Mouse (Mus musculus) bone marrow, adult 2 months (tissue): Measurements from ENCODE around the gene Thbd. TPM values are rescaled to one million over a fixed set of nuclear protein-coding genes. Genes with fewer than 3 reads are reported as not detected.

Experiments
- H3K27ac ChIP-seq: fragments of 200-500 bp; 2 replicates; pipeline ENCODE4 v1.5.1; 2012; ENCODE audit warnings: low read depth, mild to moderate bottlenecking, control low read depth, inconsistent platforms, low read length; ENCODE audit not compliant: control insufficient read depth, poor library complexity, insufficient read depth
- H3K4me1 ChIP-seq: fragments of 200-500 bp; 2 replicates; pipeline ENCODE4 v1.6.1; 2011; ENCODE audit warnings: low read length; ENCODE audit not compliant: control insufficient read depth, insufficient read depth
- H3K4me3 ChIP-seq: fragments of 200-500 bp; replicated peaks from 2 replicates; pipeline ENCODE3; 2011; ENCODE audit warnings: mild to moderate bottlenecking, low read depth, low read length, control low read depth; ENCODE audit not compliant: control insufficient read depth
- CTCF ChIP-seq: fragments of 200-500 bp; IDR thresholded peaks from 2 replicates; pipeline ENCODE4 v1.5.1; 2011; ENCODE audit warnings: low read length, control low read depth; ENCODE audit not compliant: control insufficient read depth, insufficient read depth
- POLR2A ChIP-seq: fragments of 200-500 bp; IDR thresholded peaks from 2 replicates; pipeline ENCODE4 v1.6.1; 2011; ENCODE audit warnings: low read depth, mild to moderate bottlenecking, control low read depth, low read length, borderline replicate concordance; ENCODE audit not compliant: control insufficient read depth
- WGBS: fragments of 180-500 bp; shearing (Covaris S2); methylation state at CpG from one replicate; pipeline ENCODE4 v1.1.7; 2018; 5-methylcytosine and 5-hydroxymethylcytosine counted together
- polyA plus RNA-seq: library from polyadenylated mRNA; stranded (reverse); fragments of >200 nt; gene quantifications from 2 replicates; pipeline ENCODE4 v1.2.4, GENCODE M21; 2011; ENCODE audit warnings: low replicate concordance; ENCODE audit not compliant: missing spikeins, insufficient read depth, insufficient read length

Thbd gene
- polyA plus RNA-seq, 1 experiment = 5.9 TPM

GRCm38 (mm10) chr2:148445616-148446015 lies 37.6 kb upstream of the Thbd start:
- H3K4me3 ChIP-seq = no peak overlapping the region
- 35% methylated on average over 1 of the region's 1 CpGs for WGBS

GRCm38 (mm10) chr2:148444472-148444871 lies 36.5 kb upstream of the Thbd start:
- no peak overlapping the region for H3K27ac ChIP-seq
- no peak overlapping the region for H3K4me3 ChIP-seq
- TF ChIP-seq CTCF (no peak), POLR2A (no peak)
- no peaks in the 10 kb centered on the region; the same call in 1 of the 2 replicates for H3K4me1 ChIP-seq
- 16% methylated on average over 1 of the region's 1 CpGs for WGBS

More at GRCm38 (mm10) chr2:148445616-148446015, 37.6 kb upstream of the Thbd start:
- H3K4me1 ChIP-seq = no peaks in the 10 kb centered on the region; the same call in 1 of the 2 replicates
- H3K27ac ChIP-seq = no peak overlapping the region
- TF ChIP-seq CTCF (no peak), POLR2A (no peak)

GRCm38 (mm10) chr2:148443249-148443958 lies 35.4 kb upstream of the Thbd start, which contains the start of gene Cd93:
Cd93 (minus strand) TSS chr2:148443563.
- TF ChIP-seq POLR2A (peak; percentile 63; the same call in 1 of the 2 replicates), CTCF (no peak)
- Histone ChIP-seq H3K4me3 (peak within 1 kb of the TSS; percentile 59), H3K27ac (peak within 1 kb of the TSS; percentile 74), H3K4me1 (no peaks in the 10 kb centered on the region; the same call in 1 of the 2 replicates)
- WGBS = 2% methylated on average over 13 of the region's 13 CpGs

GRCm38 (mm10) chr2:148442710-148443109 lies 34.7 kb upstream of the Thbd start:
- Histone ChIP-seq H3K27ac (peak overlapping the region; percentile 74), H3K4me1 (no peaks in the 10 kb centered on the region; the same call in 1 of the 2 replicates), H3K4me3 (peak overlapping the region; percentile 59)
- TF ChIP-seq POLR2A (no peak), CTCF (no peak)
- WGBS = 6% methylated on average over 4 of the region's 4 CpGs

- WGBS = 8% methylated on average over 4 of the region's 4 CpGs
- Histone ChIP-seq H3K27ac (peak overlapping the region; percentile 74), H3K4me3 (peak overlapping the region; percentile 59), H3K4me1 (no peaks in the 10 kb centered on the region; the same call in 1 of the 2 replicates)
- no peak for TF ChIP-seq CTCF
- TF ChIP-seq POLR2A = no peak
Observed at GRCm38 (mm10) chr2:148442172-148442571, 34.2 kb upstream of the Thbd start.

GRCm38 (mm10) chr2:148441421-148441820 lies 33.4 kb upstream of the Thbd start:
- peak overlapping the region; percentile 52 for H3K27ac ChIP-seq
- H3K4me1 ChIP-seq = no peaks in the 10 kb centered on the region; the same call in 1 of the 2 replicates
- 12% methylated on average over 10 of the region's 10 CpGs for WGBS
- H3K4me3 ChIP-seq = peak overlapping the region; percentile 59
- TF ChIP-seq CTCF (no peak), POLR2A (no peak)

GRCm38 (mm10) chr2:148439691-148440276 lies 31.8 kb upstream of the Thbd start:
- Histone ChIP-seq H3K4me1 (no peaks in the 10 kb centered on the region; the same call in 1 of the 2 replicates), H3K4me3 (peak overlapping the region; percentile 44)

GRCm38 (mm10) chr2:148436285-148436684 lies 28.3 kb upstream of the Thbd start:
- Histone ChIP-seq H3K4me1 (no peaks in the 10 kb centered on the region), H3K27ac (no peak overlapping the region), H3K4me3 (no peak overlapping the region)
- 28% methylated on average over 3 of the region's 3 CpGs for WGBS
- TF ChIP-seq CTCF (no peak), POLR2A (no peak)

More at GRCm38 (mm10) chr2:148439691-148440276, 31.8 kb upstream of the Thbd start:
- WGBS = 15% methylated on average over 3 of the region's 3 CpGs
- H3K27ac ChIP-seq = no peak overlapping the region
- no peak for TF ChIP-seq CTCF
- no peak for TF ChIP-seq POLR2A
